Mouse (Mus musculus) spleen, embryonic (tissue): Measurements from ENCODE around the gene Ubap1.

Experiments used
- CTCF ChIA-PET: fragments of 350-600 bp; sonication (Branson Sonifier 250); formaldehyde crosslinking; loops from one replicate; lab custom pipeline; 2022; lab: Charles Lee

The Ubap1 gene

DNA sequence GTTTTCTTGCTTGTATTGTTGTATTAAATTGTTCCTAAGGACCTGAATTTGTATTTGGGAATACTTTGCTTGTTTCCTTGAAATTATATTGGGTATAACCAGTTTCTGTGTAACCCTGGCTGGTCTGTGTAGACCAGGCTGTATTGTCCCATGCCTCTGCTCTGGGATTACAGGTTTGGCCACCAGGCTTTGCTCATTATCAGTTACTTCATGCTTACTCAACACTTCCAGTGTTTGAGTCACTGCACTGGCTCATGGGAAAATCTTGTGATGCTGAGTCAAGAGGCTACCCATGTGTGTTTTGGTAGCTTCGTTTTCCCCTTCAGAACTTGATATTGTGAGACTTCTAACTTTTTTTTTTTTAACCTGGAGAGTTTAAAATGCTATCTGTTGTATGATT is 4.5 kb downstream of the Ubap1 start:
- CTCF ChIA-PET, result no interaction called here

GRCm38 (mm10) chr4:41357154-41357553 is 8.4 kb downstream of the Ubap1 start:
- CTCF ChIA-PET, result no interaction called here

- CTCF ChIA-PET, result no interaction called here
These were observed 9.9 kb downstream of the Ubap1 start for GRCm38 (mm10) chr4:41358669-41359068.

DNA sequence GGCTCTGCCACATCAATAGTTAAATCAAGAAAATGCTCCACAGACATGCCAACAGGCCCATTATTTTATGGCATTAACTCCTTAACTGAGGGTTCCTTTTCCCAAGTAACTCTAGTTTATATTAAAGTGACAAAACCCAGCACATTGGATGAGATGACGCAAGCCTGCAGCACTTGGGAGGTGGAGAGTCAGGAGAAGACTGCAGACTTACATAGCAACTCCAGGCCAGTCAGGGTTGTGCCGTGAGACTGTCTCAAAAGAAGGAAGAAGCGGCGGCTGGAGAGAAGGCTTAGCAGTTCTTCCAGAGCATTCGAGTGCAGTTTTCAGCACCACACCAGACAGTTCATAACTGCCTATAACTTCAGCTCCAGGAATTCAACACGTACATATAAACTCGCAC is 10.6 kb downstream of the Ubap1 start:
- CTCF ChIA-PET, result no interaction called here

DNA sequence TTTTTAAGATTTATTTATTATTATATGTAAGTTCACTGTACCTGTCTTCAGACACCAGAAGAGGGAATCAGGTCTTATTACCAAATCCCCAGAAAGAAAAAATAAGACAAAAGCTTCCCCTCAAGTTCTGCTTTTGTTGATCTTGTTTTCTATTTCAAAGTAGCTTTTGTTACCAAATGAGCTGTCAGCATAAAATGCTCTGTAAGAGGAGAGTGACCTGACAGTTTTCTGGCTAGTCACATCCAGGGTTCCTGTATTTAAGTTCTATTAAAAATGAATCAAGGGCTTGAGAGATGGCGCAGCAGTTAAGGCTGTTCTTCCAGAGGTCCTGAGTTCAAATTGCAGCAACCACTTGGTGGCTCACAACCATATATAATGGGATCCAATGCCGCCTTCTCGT is 12.3 kb downstream of the Ubap1 start:
- CTCF ChIA-PET, result no interaction called here

GRCm38 (mm10) chr4:41368198-41368597 is 19.4 kb downstream of the Ubap1 start:
- CTCF ChIA-PET, result no interaction called here

GRCm38 (mm10) chr4:41369702-41370437 is 21.1 kb downstream of the Ubap1 start:
- CTCF ChIA-PET, result no interaction called here

- CTCF ChIA-PET, result no interaction called here
These were observed 28.8 kb downstream of the Ubap1 start for GRCm38 (mm10) chr4:41377567-41377966.

GRCm38 (mm10) chr4:41381213-41381950 is 32.6 kb downstream of the Ubap1 start:
- CTCF ChIA-PET, result no interaction called here

DNA sequence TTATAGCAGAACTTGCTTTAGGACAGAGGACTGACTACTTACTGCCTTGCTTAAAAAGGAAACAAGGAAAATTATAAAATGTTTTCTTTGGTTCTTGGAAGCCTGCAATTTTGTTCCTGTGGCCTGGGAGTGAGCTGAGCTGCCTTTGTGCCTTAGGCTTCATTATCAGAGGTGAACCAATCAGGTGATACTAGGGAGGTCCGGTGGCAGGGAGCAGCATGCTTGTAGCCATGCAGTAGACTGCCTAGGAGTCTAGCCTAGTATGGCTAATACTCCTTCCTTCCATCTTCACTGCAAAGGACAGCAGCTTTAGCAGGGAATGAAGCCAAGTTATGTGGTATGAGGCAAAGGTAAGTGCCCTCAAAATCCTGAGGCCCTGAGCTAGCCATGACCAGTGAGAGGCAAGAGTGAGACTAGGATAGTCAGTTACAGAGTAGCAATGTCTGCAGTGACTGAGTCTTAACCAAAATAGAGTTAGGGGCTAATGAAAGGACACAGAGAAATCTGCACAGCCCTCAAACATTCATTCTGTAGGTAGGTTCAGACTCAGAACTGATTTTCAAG is 37.7 kb downstream of the Ubap1 start:
- CTCF ChIA-PET, result no interaction called here

DNA sequence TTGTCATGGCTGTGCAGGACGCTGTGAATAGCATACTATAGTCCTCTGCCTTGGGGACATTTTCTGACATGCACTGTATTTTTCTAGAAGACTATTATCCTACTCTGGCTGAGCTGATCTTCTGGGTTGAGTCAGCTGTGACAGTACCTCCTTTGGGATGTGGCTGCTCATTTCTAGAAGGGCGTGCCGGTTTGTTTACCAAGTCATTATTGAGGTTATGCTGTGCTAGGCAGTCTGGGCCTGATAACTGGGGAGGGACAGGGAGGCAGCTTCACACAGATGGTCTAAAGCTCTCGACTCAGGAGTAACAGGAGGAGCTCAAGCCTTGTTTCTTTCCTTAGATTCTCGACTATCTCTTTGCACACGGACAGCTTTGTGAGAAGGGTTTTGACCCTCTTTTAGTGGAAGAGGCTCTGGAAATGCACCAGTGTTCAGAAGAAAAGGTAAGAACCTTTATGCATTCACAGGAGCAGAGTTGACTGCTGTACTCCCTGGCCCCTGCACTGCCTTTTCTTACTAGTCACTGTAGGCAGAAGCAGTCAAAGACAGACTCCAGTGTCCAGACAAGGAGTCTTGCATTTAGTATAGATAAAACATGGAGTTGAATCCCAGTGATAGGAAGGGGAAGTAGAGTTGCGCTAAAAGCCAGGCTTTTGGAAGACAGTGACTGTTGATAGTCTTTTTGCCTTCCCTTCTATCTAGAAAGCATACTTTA is 39.1 kb downstream of the Ubap1 start:
- CTCF ChIA-PET, result no interaction called here

GRCm38 (mm10) chr4:41388616-41389015 is 39.8 kb downstream of the Ubap1 start:
- CTCF ChIA-PET, result no interaction called here

DNA sequence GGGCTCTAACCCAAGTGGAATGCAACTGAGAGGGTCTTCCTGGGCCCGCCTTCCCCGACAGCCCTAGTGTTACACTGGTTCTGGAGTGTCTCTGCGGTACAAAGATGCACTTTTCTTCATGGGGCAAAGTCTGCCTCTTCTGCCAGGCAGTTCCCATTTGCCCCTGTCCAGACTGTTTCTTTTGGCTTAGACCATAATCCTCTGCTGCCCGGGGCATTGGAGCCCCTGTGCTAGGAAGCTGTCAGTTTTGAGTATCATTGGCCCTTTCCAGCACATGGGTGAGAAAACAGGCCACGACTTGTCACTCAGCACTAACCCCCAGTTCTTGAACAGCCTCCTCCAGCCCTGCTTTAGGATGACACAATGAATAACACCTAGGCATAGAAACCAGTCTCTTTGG is 40.4 kb downstream of the Ubap1 start:
- CTCF ChIA-PET, result no interaction called here

DNA sequence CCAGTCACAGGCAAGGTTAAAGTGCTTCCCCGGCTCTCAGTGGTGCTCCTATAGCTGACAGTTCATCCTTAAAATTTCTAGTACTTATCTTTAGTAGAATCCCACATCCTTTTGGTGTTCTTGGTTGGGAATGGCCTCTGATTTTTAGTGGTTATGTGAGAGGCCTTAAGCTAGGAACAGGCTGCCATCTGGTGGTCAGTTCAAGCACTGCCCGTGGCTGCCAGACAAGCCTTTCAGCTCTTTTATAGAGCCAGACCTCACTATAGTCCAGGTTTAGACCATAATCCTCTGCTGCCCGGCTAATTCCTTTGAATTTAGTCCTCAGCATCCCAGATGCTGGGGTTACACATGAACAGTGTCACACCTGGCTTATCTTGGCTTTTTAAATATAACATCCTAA is 41.3 kb downstream of the Ubap1 start:
- CTCF ChIA-PET, result interaction anchor here (0.9 to 1.1 kb wide), 2 partner anchors 120 to 163 kb away, joined by 3 to 5 read pairs; no protein-coding TSS in a partner anchor

- CTCF ChIA-PET, result no interaction called here
These were observed 42.2 kb downstream of the Ubap1 start for GRCm38 (mm10) chr4:41391015-41391414.

DNA sequence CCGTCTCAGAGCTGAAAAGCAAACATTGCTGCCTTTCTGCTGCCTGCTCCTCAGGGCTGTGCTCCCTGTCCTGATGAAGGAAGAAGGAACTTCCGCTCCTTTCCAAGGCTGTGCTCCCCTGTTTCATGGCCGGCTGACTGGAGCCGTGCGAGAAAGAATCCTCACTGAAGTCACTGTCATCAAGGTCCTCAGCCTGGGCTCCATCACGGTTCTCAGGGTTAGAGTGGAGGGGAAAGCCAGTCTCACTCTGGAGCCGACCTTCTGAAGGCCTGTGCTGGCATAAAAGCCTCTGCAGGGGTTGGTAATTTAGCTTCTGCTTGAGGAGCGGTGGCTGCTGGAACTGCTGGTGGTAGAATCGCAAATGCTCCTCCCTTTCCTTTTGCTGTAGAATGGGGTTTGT is 45.9 kb downstream of the Ubap1 start:
- CTCF ChIA-PET, result no interaction called here

- CTCF ChIA-PET, result interaction anchor here (0.6 kb wide), 1 partner anchor 18 kb away, joined by 5 read pairs; no protein-coding TSS in a partner anchor
These were observed 49.6 kb downstream of the Ubap1 start for GRCm38 (mm10) chr4:41398353-41398752.

DNA sequence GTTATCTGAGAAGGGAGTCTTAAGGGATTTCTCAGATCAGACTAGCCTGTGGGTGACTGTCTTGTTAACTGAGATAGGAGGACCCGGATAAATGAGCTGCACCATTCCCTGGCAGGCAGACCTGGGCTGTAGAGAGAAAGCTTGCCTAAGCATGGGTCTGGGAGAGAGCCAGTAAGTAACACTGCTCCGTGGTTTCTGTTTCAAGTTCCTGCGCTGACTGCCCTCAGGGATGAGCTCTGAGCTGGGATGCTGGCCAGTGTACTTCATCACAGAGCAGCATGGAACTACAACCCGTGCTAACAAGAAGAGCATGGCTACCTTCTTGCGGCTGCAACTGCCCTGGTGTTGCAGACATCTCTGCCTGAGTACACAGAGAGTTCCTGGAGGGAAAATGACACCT is 51.1 kb downstream of the Ubap1 start:
- CTCF ChIA-PET, result no interaction called here

- CTCF ChIA-PET, result no interaction called here
These were observed 52.4 kb downstream of the Ubap1 start for GRCm38 (mm10) chr4:41401167-41401566.

- CTCF ChIA-PET, result no interaction called here
These were observed 52.8 kb downstream of the Ubap1 start for GRCm38 (mm10) chr4:41401573-41401972.

DNA sequence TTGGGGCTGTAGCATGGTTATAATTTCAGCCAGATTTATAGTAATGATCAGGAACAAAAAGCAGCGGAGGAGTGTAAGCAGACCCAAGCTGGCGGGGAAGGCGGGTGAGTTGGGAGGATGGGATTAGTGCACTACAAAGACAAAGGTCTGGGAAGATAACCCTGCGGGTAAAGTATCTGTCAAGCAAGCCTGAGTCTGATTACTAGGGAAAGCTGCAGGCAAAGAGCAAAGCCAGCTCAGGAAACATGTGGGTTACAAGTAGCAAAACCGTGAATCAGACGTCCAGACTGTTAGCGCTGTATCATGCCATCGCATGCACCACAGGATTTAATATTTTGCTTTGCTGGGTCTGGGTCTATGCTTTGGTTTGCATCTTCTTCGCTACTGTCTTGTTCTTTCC is 57.8 kb downstream of the Ubap1 start:
- CTCF ChIA-PET, result no interaction called here

DNA sequence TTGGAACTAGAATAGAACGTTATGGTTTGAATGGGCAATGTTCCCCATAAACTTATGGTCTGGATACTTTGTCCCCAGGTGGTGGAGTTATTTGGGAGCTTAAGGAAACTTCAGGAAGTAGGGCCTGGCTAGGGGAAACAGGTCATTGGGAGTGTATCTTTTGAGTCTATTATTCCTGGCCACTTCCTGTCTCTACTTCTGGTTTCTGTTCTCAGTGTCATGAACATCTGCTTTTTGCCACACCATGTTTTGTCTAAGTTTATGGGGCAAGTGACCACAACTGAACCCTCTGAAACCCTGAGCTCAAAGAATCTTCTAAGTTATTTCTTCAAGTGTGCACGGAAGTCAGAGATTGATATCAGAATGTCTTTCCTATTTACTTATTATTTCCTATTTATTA is 58.6 kb downstream of the Ubap1 start:
- CTCF ChIA-PET, result no interaction called here
